Mouse (Mus musculus) megakaryocyte, adult 5-6 weeks (primary cell): Measurements from ENCODE around the gene Mrps21. TPM values are rescaled to one million over a fixed set of nuclear protein-coding genes. Genes with fewer than 3 reads are reported as not detected.
"Not testable (repeated sequence)": the region's sequence is repeated elsewhere in the genome, so short reads cannot be mapped to it uniquely, and the experiment has no call there.

Experiments used
- ATAC-seq: 2 replicates; pipeline ENCODE4 v1.8.0; 2016; ENCODE audit warnings: mild to moderate bottlenecking, inconsistent platforms; ENCODE audit not compliant: poor library complexity, severe bottlenecking
- total RNA-seq, 2 experiments: library from RNA; stranded (forward) in 1 of 2; stranded (reverse) in 1 of 2; fragments of 153-499, 151-499 nt in 1 of 2; fragments of 221-1000, 200-1000 nt in 1 of 2; gene quantifications; 2 replicates each; pipeline versions ENCODE4 v1.2.3 to v1.2.4; 2015 to 2017

The Mrps21 gene
- total RNA-seq, 2 experiments from 2014 or later, result 143 to 410 TPM

DNA sequence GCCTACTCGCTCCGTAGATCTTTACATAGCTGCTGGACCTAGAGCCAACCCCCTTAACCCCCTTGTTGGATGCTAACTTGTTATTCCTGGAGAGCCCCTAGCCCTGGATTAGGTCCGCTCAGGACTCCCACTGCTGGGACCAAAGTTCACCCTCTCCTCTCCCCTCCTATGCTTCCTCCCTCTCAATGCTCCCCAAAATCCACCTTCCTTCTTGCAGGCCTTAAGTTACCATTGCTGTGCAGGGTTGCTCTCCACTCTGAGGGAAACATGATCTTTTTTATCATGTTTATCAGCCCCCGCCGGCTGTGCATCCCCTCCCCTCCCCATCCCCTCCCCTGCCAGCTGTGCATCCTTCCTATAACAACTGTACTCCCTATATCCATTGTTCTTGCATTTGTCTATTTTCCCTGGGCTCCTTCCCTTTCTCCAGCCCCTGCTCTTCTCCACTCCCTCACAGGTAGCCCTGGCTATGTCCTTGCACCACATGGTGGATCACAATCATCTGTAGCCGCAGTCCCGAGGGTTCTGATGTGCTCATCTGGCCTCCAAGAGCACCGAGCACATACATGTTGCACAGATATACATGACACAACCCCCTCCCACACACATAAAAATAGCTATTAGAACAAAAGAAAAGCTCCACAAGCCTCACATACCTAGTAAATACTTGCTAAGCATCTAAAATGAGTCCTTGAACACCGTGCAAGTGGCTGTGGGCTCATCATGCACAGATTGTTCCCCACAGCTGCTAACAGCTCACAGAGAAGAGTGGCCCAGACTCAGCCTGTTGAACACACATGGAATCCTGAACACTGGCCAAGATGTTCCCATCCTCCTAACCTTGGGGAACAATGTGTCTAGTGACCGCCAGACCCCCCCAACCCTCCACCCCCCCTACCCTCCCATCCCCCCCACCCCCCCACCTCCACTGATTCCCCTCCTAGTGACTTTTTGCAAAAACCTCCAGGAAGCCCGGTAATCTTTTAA lies 21.0 kb upstream of the Mrps21 start:
- no peak for ATAC-seq

DNA sequence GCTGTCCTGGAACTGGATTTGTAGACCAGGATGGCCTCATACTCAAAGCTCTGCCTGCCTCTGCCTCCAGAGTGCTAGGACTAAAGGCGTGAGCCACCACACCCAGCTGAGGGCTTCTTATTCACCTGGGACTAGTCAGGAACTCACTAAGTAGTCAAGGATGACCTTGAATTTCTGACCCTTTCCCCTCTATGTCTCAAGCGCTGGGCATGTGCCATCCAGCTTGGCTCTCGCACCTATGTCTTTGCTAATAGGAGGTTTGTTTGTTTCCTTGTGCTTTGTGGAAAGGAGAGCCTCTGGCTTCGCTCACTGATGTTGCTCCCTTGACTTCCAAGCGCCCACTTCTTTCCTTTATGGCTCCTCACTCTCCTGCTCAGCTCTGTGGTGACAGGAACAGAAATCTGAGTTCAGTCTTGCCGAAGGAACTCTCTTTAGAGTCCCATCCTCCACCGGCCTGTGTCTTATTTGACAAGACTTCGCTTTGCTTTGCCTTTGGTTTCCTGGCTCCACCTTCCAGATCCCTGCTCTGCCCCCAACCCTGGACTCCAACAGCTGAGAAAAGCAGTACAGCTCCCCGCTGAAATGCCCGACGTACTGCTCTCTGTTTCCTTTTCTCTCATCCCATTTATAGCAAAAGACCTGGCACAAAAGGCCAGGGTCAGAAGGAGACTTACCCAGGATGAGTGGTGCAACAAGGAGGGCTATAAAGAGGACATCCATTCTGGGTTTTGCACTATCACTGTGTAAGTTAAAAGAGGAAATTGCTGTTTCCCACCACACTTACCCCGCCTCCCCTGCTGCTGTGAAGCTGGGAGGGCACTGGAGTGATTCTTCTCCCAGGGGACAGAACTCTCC lies 20.1 kb upstream of the Mrps21 start, which contains the start of gene BC028528:
Gene BC028528 (minus strand): TSS at position 795 of the 855 bp plus-strand sequence.
- peak; percentile 62 for ATAC-seq

DNA sequence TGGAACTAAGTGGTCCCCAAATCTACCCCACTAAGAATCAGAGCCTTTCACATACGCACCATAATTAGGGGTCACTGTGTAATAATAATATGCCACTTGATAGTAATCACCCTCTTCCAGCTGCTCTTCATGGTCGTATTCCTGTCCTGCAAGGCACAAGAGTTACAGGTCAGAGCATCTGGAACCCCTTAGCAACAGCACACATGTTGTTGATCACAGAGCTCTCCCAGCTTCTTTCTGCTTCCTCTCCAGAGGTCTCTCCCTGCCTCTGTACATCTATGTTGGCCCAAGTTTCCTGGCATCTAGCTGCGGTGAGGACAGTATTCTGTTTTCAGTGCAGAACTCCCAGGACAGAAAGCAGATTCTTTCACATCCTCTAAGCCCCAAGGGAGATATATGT lies 18.3 kb upstream of the Mrps21 start:
- no peak for ATAC-seq

DNA sequence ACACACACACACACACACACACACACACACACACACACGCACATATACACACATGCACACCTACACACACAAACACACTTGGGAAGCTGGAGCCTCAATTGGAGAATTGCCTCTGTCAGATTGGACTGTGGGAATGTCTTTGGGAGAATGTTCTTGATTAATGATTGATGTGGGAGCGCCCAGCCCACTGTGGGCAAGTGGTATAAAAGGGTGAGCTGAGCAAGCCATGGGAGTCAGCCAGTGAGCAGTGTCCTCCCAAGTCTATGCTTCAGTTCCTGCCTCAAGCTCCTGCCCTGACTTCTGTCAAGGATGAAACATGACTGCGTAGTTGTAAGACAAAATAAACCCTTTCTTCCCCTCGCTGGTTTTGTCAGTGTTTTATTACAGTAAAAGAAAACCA lies 16.3 kb upstream of the Mrps21 start:
- no peak for ATAC-seq

DNA sequence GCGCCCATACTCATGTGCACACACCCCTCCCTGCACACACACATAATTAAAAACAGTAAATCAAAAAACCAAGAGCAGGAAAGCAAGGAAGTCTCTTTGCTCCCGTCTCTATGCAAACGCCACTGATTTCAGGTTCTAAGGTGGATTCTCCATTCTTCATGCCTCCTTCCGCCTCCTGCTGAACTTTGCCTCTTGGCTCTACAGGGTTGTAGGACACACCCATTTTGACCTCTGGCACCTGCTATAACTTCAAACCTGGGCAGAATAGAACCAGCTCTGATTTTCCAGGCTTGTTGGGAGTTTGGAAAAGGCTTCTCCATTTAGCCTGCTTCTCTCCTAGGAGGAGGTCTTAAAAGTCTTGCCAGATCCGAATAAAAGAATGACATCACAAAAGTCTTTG lies 13.1 kb upstream of the Mrps21 start:
- ATAC-seq, result no peak

DNA sequence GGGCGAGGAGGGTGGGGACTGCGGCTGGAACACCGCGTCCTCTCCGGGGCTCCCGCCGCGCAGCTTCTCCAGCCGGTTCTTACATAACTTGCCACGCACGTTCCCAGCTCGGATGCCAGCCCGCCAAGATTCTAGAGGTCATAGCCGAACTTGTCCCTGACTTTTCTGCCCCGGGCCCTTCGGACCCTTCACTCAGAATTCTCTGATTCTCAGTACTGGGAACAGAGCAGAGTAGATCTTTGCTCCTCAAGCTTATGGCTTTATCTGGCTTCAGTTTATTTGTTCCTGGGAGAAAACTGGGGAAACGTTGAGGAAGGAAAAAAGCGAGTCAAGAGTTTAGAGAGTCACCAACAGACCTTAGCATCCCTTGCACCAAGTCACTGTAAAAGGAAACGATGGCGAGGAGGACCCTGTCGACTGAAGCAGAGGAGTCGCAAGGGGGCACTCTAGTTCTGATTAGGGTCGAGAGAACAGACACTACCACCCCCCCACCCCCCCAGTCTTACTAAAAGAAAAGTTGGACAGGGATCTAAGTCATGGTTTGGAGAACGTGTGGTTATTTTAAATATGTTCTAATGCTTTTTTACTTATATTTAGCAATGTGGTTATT lies 11.6 kb upstream of the Mrps21 start:
- ATAC-seq, result no peak

DNA sequence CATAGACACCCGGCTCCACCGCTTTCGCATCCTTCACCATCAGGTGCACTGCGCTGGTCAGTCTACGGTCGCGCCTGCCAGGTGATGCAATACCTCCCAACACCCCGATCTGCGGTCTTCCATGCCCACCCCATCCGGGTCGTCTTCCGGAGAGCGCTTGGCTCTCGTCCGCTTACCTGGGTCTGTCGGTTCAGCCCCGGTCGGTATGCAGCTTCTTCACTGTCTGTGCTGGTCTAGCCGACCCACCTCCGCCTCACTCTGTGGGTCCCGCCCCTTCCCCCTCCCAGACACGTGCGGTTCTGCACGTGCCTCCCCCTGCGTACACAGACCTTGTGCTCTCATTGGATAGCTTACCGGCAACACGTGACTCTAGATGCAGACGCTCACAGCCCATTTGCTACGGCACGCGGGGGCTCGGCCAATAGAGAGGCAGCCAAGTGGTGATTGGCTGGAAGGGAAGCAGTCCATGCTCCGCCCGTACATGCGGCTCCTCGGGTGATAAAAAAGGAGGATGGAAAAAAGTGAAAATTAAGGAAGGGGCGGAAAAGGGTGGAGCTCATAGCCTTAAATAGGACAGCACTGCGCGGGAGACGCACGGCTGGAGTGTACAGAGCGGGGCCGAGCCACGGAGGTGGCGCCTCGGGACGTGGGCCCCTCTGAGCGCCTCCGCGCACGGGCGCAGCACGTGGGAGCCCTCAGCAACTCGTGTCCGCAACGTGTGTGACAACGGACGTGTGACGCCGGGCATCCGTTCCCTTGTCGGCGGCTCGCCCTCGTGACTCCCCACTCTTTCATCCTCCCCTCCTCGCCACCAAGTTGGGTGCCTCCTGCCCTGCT lies 10.9 kb upstream of the Mrps21 start, which contains the start of gene Ciart:
Gene Ciart (minus strand): TSS at position 273 of the 837 bp plus-strand sequence.
- ATAC-seq, result peak; percentile 97

DNA sequence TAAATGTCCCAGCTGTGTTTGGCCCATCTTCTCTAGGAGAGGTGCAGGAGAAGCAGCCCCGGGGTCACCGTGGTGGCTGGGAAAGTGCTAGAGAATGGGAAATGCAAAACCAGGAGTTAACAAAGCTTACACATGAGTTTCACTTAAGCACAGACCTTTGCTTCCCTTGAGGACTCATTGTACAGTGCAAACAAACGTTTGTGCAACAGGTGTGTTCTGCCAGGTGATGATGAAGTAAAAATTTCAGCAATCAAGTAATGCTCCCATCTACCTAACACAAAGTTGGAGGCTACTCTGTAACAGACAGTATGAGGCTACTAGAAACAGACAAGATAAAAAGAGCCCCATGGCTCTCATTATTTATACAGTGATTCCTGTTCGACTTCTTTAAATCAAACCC lies 7.7 kb upstream of the Mrps21 start:
- ATAC-seq, result no peak

DNA sequence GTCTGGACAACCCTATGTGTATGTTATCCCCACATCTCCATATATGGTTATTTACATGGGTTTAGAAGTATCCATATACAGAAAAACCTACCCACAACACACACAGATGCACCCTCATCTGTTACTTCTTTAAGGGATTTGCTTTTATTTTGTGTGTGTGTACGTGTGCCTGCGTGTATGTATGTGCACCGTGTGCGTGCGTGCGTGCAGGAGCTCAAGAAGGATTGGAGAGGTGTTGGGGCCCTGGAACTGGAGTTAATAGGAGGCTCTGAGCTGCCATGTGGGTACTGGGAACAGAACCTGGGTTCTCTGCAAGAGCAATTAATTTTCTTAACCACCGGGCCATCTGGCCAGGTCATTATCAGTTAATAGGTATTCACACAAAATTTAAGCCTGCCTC lies 729 bp upstream of the Mrps21 start:
- ATAC-seq, result no peak

DNA sequence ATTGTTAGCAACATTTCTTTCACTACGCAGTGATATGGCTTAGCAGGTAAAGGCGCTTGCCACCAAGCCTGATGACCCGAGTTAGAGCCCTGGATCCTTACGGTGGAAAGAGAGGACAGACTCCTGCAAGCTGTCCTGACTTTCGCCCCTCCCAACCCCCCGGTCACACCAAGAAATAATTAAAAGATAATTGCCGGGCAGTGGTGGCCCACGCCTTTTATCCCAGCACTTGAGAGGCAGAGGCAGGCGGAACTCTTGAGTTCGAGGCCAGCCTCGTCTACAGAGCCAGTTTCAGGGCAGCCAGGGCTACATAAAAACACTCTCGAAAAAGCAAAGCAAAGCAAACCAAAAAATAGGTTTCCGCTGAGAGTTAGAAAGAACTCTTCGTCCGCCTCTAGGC lies 343 bp downstream of the Mrps21 start:
- 0 out of 2 replicates have a peak, but pooled peaks have one; percentile 11 for ATAC-seq

DNA sequence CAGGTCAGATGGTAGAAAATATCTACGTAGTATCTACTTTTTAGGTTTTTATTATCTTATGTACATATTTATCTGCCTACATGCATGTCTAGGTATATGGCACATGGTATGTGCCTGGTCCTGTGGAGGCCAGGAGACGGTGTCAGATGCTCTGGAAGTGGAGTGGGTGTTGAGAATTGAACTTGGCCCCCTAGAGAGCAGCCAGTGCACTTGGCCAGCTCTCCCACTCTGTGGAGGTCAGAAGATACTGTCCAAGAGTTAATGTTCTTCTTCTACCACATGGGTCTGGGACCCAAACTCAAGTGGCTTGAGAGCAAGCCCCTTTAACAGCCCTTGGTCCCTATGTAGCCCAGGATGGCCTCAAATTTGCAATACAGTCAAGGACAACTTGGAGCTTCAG lies 3.9 kb downstream of the Mrps21 start:
- ATAC-seq, result no peak

DNA sequence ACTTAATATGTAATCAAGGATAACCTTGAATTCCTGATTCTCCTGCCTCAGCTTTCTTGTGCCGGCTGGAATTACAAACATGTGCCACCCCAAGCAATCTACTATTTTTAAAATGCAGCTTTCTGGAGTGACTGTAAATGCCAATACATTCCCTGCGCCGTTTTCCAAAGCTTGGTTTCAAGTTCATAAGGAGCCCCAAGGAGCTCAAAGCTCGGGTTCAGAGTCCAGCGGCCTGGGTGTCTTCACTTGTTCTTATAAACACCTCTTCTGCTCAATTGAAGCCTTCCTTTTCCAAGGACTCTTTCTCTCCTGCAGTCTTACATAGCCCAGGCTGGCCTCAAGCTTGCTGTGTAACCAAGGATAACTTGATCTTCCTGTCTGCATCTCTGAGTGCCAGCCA lies 5.2 kb downstream of the Mrps21 start:
- ATAC-seq, result no peak

DNA sequence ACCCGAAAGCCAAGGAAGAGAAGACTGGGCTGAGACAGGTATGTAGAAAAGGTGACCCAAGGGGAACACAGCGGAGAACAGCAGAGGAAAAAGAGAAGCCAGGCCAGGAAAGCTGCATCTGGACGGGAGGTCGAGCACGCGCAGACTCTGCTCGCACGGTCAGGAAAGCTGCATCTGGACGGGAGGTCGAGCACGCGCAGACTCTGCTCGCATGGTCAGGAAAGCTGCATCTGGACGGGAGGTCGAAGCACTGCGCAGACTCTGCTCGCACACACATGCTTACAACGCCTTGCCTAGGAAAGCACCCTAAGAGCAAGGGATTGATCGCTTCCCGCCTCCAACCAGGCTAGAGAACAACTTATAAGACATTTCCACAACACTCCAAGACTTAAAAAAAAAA lies 5.7 kb downstream of the Mrps21 start:
- no peak for ATAC-seq

DNA sequence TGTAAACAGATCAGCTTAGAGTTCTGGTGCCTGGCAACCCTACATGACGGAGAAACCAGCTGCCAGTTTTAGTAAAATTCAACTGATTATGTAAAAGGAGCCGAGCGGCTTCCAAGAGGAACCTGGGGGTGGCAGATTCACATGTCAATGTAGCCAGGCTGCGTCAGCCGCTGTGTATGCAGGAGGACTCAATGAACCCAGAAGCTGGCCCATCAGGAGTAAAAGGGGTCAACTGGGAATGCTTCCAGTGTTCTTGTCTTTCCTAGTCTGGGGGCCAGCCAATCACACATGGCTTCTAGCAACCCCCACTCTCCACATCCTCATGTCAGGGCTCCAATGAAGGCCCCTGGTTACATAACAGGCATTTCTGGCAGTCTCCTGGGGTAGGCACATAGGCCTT lies 6.3 kb downstream of the Mrps21 start:
- ATAC-seq, result no peak

DNA sequence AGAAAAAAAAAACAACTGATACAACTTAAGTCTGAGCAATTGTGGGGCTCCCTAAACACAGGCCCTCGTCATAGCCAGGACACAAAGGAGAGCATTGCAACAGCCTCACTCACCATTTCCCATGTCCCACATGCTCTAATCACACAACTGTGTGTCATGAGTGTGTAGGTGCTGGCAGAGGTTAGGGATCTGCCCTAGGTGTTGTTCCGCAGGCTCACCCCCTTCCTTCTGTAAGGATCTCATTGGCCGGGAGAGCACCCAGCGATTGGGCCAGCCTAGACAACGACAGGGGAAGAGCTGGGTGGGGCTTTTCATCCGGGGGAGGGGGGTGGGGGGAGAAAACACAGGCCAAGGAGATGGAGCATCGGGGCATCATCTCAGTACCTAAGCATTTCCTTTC lies 7.7 kb downstream of the Mrps21 start:
- no peak for ATAC-seq

DNA sequence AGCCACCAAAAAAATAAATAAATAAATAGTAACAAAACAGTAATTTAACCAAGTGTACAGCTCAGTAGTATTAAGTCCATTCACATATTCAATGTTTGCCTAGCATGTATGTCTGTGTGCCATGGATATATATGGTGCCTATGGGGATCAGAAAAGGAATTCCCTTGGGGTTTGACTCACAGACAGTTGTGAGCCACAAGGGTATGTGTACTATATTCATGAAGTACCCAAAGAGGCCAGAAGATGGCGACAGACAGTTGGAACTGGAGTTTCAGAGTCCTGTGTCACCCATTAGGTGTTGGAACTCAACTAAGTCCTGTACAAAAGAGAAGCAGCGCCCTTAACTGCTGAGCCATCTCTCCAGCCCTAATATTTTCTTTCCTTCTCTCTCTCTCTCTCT lies 9.5 kb downstream of the Mrps21 start:
- ATAC-seq, result peak; percentile 98

DNA sequence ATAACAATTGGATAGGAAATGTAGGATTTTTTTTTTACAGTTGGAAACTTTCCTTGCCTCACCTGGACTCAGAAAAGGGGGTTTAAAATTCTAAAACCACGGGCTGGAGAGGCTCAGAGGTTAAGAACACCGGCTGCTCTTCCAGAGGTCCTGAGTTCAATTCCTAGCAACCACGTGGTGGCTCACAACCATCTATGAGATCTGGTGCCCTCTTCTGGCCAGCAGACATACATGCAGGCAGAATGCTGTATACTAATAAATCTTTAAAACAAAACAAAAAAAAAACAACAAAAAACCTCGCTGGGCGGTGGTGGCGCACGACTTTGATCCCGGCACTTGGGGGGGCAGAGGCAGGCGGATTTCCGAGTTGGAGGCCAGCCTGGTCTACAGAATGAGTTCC lies 10.1 kb downstream of the Mrps21 start:
- ATAC-seq, result no peak

DNA sequence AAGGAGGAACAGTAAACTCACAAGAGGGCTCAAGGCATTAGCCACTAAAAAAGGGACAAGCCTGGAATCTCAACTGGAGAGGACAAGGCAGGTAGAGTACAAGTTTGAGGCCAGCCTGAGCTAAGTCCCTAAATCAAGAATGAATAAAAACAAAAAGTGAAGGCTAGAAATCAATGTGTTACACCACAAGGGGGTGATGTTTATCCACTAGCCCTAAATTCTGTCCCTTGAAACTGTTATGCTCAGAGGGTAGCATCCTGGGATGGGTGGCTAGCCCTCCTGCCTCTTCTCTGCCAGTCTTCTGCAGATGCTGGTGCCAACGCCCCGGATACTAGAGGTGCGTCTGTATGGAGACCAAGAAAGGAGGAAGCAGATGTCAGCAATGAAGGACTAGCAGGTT lies 11.0 kb downstream of the Mrps21 start:
- no peak for ATAC-seq

DNA sequence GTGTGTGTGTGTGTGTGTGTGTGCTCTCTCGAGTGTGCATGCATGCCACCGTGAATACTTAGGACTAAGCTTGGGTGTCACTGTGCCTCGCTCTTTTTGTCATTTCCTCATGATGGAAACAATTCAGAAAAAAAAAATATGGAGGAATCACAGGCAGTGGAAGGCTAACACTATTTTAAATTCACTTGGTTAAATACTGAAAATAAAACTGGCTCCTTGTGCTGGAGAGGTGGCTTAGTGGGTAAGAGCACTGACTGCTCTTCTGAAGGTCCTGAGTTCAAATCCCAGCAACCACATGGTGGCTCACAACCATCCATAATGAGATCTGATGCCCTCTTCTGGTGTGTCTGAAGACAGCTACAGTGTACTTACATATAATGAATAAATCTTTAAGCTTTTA lies 13.0 kb downstream of the Mrps21 start:
- ATAC-seq, result not testable (repeated sequence)

DNA sequence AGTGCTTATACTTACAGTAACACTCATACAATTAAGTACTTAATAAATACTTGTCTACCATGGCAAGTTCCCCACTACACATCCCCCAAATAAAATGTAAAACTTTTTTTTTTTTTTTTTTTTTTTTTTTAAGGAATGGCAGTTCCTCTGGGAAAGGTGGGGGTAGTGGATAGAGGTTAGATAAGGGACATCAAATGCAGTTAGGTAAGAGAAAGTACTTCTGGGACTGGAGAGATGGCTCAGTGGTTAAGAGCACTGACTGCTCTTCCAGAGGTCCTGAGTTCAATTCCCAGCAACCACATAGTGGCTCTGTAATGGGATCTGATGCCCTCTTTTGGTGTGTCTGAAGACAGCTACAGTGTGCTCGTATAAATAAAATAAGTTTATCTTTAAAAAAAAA lies 14.3 kb downstream of the Mrps21 start:
- ATAC-seq, result not testable (repeated sequence)
